Mouse (Mus musculus): ENCODE results near the gene Fcgr1.
"Not testable (repeated sequence)": the region's sequence is repeated elsewhere in the genome, so short reads cannot be mapped to it uniquely, and the experiment has no call there.

Gene Fcgr1

DNA sequence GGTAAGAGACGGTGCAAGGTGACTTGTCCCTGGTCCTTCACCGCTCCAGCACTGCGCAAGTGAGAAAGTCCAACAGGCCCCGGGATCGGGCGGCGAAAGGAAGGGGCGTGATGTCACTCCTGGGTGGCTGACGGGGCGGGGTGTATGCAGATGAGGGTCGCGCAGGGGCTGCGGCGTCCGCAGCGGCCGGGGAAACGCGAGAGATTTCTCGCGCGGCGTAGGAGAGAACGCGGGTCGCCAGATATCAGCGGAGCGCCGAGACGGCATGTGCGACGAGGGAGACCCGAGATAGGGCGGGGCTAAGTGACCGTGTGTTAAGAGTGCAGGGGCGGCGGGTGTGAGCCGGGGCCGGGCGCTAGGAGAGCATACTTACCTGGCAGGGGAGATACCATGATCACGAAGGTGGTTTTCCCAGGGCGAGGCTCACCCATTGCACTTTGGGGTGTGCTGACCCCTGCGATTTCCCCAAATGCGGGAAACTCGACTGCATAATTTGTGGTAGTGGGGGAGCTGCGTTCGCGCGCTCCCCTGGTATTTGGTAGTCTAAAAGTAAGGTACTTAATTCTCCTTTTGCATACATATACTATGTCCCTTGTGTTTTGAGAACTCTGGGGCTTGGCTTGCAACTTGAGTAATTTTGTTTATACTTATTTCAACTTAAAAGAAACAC is 34.4 kb upstream of the Fcgr1 start:
- in situ Hi-C loops (cut with MboI; ENCODE audit: low sequenced_read_pairs), result loop anchor here (25.0 kb wide), 1 partner anchor 109 kb away; no protein-coding TSS in a partner anchor

DNA sequence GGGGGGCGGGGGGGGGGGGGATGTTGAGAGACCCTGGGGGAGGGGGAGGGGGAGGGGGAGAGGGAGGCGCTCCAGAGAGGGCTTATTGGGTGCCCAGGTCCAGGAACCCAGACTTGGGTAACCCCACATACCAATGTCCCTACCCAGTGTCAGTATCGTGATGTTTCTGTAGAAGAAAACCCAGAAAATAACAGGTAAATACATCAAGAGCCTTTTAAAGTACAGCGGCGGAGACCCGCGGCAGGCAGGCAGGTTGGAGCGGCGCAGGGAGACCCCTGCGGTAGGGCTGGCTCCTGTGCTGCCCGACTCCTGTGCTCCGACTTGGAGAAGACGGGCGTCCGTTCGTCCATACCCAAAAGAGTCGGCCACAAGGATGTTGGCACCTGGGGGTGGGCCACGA is 33.9 kb upstream of the Fcgr1 start:
- in situ Hi-C loops (cut with MboI; ENCODE audit: low sequenced_read_pairs), result loop anchor here (25.0 kb wide), 1 partner anchor 110 kb away; no protein-coding TSS in a partner anchor

DNA sequence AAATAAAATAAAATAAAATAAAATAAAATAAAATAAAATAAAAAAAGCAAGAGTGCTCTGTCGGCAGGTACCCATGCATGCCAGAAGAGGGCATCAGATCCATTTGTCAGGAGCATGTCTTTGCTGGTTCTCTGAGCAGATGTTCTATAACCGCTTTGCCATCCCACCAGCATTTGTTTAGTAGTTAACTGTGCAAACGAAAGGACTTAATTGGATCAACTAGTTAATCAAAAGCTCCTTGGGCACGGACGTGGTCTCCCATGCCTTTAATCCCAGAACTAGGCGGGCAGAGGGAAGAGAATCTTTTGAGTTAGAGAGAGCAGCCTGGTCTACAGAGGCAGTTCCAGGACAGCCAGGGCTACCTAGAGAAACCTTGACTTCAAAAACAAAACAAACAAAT is 33.4 kb upstream of the Fcgr1 start:
- in situ Hi-C loops (cut with MboI; ENCODE audit: low sequenced_read_pairs), result loop anchor here (25.0 kb wide), 1 partner anchor 110 kb away; no protein-coding TSS in a partner anchor

DNA sequence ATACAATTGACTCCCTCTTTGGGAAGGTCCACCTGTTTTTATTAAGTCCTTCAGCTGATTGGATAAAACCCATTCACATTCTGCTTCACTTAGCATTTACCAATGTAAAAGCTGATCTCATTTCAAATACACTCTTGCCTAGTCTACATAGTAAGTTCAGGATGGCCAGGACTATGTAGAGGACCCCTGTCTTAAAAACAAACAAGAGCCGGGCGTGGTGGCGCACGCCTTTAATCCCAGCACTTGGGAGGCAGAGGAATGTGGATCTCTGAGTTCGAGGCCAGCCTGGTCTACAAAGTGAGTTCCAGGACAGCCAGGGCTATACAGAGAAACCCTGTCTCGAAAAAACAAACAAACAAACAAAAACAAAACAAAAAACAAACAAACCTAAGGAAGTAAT is 30.0 kb upstream of the Fcgr1 start:
- in situ Hi-C loops (cut with MboI; ENCODE audit: low sequenced_read_pairs), result not testable (repeated sequence)

DNA sequence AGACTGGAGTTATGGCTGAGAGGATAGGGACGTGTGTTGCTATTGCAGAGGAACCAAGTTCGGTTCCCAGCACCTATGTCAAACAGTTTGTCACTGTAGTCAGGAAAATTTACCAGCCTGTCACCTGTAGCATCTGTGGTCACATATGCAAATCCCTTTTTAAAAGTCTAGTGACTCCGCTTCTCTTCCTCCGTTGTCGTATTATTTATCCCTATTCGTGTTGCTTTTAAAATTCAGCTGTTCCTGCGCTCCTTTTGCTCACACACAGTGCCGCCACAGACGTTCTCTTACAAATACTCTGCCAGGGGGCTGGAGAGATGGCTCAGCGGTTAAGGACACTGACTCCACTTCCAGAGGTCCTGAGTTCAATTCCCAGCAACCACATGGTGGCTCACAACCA is 28.8 kb upstream of the Fcgr1 start:
- in situ Hi-C loops (cut with MboI; ENCODE audit: low sequenced_read_pairs), result no loop called here

DNA sequence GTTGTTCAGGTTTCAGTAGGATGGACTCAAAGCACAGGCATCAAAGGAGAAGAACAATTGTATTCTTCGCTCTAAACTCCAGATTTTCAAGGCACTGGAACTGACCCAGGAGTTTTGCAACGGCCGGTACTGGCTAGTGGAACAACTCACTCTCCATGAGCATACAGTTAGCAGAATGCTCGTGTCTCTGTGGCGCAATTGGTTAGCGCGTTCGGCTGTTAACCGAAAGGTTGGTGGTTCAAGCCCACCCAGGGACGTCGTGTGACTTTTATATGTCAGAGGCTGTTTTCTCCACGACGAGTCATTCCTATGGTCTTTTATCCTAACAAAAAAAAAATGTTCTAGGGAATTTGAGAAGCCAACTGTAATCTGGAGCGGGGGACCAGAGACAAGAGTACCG is 28.1 kb upstream of the Fcgr1 start:
- in situ Hi-C loops (cut with MboI; ENCODE audit: low sequenced_read_pairs), result no loop called here

DNA sequence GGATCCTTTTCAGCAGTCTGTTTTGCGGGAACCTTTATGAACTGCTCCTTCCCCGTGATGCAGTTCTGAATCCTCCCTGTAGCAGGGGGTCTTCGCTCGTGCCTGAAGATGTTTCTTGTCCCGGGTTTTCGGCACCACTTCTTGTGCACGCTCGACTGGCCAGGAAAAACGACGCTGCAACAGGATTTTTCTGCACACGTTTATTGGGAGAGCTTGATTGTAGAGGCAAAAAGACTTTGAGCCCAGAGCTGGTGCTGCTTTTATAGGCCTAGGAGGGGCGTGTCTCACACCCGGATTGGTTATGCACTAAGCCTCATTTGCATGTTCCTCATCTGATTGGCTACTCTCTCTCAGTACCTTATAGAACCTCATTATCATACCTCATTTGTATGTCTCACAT is 26.2 kb upstream of the Fcgr1 start:
- in situ Hi-C loops (cut with MboI; ENCODE audit: low sequenced_read_pairs), result not testable (repeated sequence)

DNA sequence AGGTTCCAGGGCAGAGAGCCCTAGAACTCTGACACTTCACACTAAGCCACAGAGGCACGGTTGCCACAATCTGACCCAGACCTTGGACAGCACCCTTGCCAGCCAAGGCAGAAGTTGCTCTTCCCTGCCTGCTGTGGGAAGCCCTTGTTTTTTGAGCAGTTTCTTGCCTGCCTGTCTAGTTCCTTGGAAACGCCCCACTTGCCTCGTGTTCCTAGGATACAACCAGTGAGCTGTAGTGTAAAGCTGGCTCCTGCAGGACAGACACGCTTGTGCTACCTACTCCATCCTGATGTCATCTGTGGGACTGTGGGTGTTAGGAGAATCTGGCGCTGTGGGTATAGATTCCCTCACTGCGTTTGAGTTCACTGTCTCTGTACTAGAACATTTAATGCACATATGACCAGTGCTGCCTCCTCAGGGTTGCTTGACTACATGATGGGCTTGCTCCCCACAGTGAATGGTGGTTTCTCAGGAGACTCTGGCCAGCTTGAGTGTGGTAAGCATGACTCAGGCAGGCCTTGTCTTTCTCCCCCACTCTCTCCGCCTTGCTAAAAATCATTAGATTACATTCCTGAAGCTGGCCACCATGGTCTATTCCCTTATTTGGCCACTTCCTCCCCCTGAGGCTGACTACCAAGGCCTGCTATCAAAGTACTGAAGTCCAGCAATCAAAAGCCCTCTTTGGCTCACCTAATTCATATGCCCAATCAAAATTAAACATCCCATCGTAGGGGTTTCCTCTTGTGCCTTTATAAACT is 18.8 kb upstream of the Fcgr1 start:
- in situ Hi-C loops (cut with MboI; ENCODE audit: low sequenced_read_pairs), result no loop called here

DNA sequence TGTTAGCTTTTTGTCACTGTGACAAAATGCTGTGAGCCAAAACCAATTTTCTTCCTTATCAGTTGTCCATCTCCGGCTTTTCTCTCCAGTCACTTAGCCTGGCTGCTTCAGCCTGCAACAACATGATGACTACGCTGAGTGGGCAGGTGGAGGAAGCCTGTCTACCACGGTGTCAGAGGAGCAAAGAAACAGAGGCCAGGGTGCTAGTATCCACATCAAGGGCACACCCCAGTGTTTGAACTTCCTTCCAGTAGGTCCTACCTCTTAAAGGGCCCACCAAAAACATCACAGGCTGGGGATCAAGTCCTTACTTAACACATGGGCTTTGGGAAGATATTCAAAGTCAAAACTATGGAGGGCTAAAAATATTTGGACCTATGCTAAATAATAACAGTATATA is 15.7 kb upstream of the Fcgr1 start:
- in situ Hi-C loops (cut with MboI; ENCODE audit: low sequenced_read_pairs), result no loop called here

DNA sequence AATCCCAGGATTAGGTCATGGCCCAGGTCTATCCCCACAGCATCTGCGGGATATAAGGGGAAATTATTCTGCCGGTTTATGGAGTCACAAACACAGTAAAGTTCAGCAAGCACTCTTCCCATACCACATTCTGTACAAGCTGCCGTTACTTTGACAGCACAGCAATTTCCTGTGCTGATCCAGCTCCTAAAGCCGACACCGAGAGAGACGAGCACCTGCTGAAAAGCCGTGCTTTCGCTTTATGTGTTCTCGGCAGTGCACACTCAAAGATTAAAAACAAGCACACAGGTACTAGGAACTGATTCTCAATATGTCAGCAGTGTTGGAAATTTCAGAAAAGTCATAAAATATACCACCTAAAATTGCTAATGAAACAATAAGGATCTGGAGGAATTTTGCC is 12.7 kb upstream of the Fcgr1 start:
- in situ Hi-C loops (cut with MboI; ENCODE audit: low sequenced_read_pairs), result no loop called here

DNA sequence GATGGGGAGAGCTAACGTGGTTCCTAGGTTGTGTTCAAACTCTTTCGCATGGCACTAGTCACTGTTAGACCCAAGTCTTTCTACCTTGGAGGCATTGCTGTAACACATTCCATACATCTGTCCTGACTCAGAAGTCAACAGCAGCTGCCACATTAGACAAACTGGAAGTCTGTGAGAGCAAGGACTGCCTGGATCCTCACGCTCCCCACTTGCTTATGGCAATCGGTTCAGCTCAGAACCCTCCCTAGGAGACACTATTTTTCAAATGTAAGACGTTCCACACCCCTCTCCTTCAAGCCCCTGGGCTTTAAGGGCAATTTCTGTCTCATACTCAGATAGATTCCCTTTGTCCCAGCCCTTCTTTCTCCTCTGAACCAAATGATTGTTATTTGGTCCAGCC is 8.3 kb upstream of the Fcgr1 start:
- in situ Hi-C loops (cut with MboI; ENCODE audit: low sequenced_read_pairs), result no loop called here

DNA sequence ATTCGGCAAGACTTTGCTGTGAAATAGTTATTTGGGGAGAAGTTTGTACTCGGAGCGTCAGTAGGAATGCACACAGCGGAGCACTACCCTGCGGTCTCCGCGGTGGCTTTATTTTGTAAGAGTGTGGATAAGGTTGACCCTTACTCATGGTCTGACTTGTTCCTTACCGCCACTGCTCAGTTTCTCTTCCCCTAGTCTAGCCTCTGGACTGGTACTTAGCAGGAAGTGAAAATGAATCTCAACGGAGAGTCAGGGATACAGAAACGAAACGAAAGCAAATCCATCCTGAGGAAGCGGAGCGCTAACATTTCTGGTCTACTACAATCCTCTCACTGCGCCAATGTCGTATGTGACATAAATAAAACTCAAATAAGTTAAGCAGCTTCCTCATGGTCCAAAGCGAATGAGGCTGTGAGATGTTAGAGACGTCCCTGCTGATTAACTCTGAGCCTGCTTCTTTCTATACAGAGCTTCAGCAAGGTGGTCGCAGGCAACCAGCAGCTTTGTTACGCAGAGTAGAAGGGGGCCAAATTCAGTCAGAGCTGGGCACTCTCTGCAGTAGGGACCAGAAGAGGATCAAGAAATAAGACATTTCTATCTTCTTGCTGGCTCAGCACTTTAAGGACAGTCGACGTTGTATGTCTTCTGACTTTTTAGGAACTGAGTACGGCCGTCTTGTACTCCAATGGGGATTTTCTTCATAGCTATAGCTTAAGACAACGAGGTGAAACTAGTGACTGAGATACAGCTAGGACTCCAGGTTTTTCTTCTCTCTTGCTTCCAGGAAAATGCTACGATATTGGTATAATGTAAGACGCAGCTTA is 7.1 kb upstream of the Fcgr1 start:
- in situ Hi-C loops (cut with MboI; ENCODE audit: low sequenced_read_pairs), result no loop called here

DNA sequence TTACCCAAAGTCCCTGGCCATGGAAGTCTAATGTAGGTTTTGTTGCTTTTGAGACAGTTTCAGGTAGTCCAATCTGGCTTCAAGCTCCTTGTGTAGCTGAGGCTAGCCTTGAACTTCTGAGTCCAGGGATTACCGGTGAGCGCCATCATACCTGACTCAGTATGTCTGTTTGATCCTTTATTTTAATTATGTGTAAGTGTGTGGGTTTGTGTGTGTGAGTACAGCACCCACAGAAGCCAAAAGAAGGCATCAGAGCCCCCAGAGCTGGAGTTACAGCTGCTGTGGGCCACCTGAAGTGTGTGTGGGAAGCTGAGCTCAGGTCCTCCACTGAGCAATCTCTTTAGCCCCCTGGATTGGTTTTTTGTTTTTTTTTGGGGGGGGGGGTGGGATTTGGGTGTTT is 5.8 kb upstream of the Fcgr1 start:
- in situ Hi-C loops (cut with MboI; ENCODE audit: low sequenced_read_pairs), result no loop called here

DNA sequence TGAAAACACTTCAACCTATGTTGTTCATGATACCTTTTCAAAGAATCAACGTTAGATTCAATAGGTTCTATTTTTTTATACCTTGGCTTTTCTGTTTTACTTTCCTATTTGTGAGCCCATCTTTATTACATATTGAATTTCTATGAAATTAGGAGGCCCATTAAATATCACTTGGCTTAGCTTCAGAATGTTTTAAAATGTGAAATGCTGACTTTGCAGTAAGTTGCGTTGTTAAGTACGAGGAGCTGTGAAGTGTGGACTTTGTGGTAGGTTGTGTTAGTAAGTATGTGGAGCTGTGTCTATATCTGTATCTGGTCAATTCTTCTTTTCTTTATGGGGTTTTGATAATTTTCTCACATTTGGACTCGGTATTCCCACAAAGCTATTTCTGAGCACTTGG is 4.6 kb upstream of the Fcgr1 start:
- in situ Hi-C loops (cut with MboI; ENCODE audit: low sequenced_read_pairs), result no loop called here

DNA sequence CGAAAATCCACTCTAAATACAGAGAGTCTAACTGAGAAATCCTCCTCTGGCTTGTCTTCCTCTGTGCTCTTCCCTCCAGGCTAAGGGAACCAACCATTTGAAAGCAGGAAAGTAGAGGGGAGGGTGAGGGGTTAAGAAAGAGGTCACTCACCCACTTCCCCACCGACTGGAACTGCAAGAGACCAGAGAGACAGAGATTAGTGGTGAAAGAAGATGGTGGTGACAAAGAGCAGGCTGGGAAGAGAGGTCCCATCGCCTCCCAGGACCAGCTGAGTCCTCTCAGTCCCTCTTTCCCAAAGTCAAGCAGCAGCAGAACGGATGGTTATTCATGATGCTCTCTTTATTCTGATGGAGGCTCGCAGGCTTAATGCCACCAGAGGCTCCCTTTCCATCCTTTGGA is 401 bp downstream of the Fcgr1 start:
- in situ Hi-C loops (cut with MboI; ENCODE audit: low sequenced_read_pairs), result no loop called here

DNA sequence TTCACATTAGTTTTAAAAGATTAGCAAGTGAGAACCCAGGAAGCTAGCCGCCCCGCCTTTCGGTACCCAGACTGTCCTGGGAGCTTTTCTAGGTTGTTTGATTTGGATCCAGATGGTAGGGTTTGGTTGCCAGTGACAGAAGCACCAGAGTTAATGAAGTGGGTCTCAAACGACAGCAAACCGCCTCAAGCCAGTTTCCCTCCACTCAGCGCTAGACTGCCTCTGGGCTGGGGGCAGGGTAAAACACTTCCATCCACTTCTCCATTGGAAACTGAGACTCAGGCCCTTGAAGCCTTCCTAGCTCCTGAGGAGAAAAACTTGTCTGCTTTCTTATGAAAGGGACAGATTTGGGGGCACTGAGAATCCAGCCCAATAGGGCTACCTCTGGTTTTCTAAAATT is 1.1 kb downstream of the Fcgr1 start:
- in situ Hi-C loops (cut with MboI; ENCODE audit: low sequenced_read_pairs), result no loop called here

DNA sequence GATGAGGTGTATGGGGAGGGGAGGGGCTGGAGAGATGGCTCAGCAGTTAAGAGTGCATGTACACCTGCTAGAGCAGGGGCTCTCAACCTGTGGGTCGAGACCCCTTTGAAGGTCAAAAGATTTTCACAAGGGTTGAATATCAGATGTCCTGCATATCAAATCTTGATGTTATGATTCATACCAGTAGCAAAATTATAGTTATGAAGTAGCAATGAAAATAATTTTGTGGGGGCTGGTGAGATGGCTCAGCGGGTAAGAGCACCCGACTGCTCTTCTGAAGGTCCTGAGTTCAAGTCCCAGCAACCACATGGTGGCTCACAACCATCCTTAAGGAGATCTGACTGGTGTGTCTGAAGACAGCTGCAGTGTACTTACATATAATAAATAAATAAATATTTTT is 3.0 kb downstream of the Fcgr1 start:
- in situ Hi-C loops (cut with MboI; ENCODE audit: low sequenced_read_pairs), result not testable (repeated sequence)

DNA sequence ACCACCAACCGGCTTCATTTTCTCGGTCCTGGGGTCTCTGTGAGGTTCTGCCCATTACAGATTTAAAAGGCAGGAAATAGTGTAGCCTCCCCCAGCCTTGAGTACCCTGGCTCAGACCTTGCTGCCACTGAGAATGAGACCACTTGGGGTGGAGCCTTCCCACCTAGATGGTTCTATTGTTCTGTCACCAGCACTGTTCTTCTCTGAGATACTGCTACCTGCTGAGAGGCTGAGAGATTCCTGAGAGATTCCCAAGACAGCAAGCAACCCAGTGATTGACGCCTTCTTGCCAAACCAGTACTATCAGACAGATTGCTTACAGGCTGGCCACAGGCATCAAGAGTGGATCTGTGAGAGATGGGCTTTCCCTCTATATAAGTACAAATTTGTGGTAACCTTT is 4.6 kb downstream of the Fcgr1 start:
- in situ Hi-C loops (cut with MboI; ENCODE audit: low sequenced_read_pairs), result no loop called here

DNA sequence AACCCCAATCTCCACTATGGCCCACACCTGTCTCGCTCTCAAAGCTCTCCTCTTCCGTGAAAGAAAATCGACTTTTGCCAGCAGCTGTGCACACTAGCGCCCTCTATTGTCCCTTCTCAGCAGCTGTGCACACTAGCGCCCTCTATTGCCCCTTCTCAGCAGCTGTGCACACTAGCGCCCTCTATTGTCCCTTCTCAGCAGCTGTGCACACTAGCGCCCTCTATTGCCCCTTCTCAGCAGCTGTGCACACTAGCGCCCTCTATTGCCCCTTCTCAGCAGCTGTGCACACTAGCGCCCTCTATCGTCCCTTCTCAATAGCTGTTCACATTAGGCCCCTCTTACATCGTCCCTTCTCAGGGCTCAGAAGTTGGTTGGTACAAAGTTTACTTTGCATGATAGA is 6.4 kb downstream of the Fcgr1 start:
- in situ Hi-C loops (cut with MboI; ENCODE audit: low sequenced_read_pairs), result not testable (repeated sequence)

DNA sequence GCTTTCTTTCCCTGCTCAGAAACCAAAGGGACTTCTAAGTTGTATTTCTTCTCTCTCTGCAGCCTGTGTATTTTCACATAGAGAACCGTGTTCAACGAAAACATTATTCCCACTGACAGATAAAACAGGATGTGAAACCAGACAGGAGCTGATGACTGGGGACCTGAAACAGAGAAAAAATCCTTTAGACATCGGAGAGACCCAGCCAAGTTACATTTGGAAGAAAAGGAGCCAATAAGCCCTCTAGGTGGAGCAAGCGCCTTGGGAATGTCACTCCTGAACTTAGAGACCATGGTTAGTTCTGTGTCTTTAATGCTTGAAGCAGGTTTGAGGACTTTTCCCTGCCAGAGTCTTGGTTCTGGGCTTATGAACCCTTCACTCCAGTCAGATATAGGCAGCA is 9.3 kb downstream of the Fcgr1 start:
- in situ Hi-C loops (cut with MboI; ENCODE audit: low sequenced_read_pairs), result no loop called here

DNA sequence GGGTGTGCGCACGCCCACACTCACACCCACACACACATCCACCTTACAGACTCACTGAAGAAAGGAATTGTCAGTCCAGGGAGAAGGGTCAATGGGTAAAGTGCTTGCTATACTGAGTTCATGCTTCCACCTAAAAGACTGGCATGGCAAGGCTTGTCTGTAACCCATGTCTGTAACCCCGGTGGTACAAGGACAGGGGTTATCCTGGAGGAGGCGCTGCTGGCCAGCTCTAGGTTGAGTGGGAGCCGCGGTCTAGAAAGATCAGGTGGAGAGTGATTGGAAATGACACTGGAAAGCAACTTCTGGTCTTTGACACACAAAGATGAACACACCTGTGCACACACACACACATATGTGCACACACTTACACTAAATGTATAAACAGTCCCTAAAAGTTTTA is 13.1 kb downstream of the Fcgr1 start:
- in situ Hi-C loops (cut with MboI; ENCODE audit: low sequenced_read_pairs), result no loop called here

Data from CH12F3 (cell line).